ENCODE assay signal across 16 mouse cellular contexts in the genomic region with DNA sequence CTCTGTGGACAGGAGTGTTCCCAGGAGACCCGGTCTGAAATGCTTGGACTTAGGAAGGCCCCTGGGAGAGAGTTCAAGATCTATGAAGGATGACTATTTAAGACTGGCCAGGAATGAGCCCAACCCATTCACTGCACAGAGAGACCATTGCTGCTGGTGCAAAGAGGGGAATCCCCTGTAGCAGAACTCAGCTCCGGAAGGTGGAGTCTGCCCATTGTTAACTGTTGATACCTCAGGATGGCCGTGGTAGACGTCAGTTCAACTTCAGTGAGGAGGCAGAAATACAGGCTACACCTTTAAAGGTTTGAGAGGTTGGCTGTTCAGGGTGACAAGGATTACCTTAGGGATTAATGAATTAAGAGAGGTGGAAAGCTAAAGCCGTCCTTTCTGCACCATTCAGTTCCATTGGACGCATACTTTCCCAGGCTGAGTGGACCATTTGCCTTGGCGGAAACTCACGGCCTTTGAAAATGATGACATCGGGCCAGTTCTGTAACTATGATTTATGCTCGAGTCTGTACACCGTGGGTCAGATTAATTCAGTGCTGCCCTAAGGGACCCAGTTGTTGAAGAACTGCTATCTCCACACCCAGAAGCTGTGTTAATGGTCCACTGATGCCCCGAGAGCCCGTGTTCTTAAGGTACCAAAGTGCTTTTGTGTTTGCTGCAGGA.
DNase-seq lines count a peak whose midpoint lies in the region; ATAC-seq lines count a peak whose summit lies in the region.
"Had no signal": no experiment of that assay in that cellular context is flagged by ENCODE, and none has a peak within 500 bp of the region (broad histone marks: within the 10 kb centered on the region; RNA-seq: fewer than 3 reads in every experiment).

No protein-coding gene starts in this region.

- peak; percentile 22 for DNase-seq in kidney, postnatal 14 days
- no peak for DNase-seq in kidney, postnatal 10 days
- peak; percentile 11 for DNase-seq in CD4-positive helper T cell, adult 2 months (ENCODE audit: low read depth, low spot score)
- peak; percentile 34 for DNase-seq in CD4-positive, CD25-positive, alpha-beta regulatory T cell, adult 2 months (ENCODE audit: low read depth, low spot score)
- no peak for DNase-seq in heart, postnatal 25 days (ENCODE audit: low spot score)
- no peak for DNase-seq in kidney, adult 9 months
- DNase-seq: cerebellum, adult 8-10 months; gastrocnemius, adult 2 months; heart, adult 11 months; kidney, adult 11 months; kidney, postnatal 4 days; lung, adult 18-20 months; spleen, adult 18-20 months had no signal

- ATAC-seq in activated CD4-positive, CD25-positive, alpha-beta regulatory T cell, adult 4 months: peak; percentile 75
- ATAC-seq: forebrain, embryonic 16.5 days; Patski had no signal

- intact Hi-C loops in heart, postnatal 25 days (cut with DNase I): loop anchor here (5.0 kb wide), 1 partner anchor 94 kb away; no protein-coding TSS in a partner anchor

Comparison
In these comparisons a context has a peak if more than half of its experiments do, and no peak if none do; other contexts are left out.
1. DNase-seq: peak in kidney, postnatal 14 days (single experiment), CD4-positive helper T cell, adult 2 months (single experiment) and CD4-positive, CD25-positive, alpha-beta regulatory T cell, adult 2 months (single experiment); none in kidney, postnatal 10 days (single experiment), heart, postnatal 25 days (single experiment) and kidney, adult 9 months (single experiment).